Mouse (Mus musculus): ENCODE data around the gene Glul. TPM values are rescaled to one million over a fixed set of nuclear protein-coding genes. Genes with fewer than 3 reads are reported as not detected.

Glul gene
- polyA plus RNA-seq, 1 experiment, result 33.3 TPM

GRCm38 (mm10) chr1:153940986-153941385 is 41.2 kb downstream of the Glul start:
- TF ChIP-seq GATA1 (IDR thresholded peaks at IDR 0.05; ENCODE audit: low read length), result no peak

GRCm38 (mm10) chr1:153945181-153945580 is 45.4 kb downstream of the Glul start:
- no peak for TF ChIP-seq GATA1 (IDR thresholded peaks at IDR 0.05; ENCODE audit: low read length)

- TF ChIP-seq GATA1 (IDR thresholded peaks at IDR 0.05; ENCODE audit: low read length), result no peak
Measured at GRCm38 (mm10) chr1:153946971-153947370, 47.2 kb downstream of the Glul start.

- no peak for TF ChIP-seq GATA1 (IDR thresholded peaks at IDR 0.05; ENCODE audit: low read length)
Measured at GRCm38 (mm10) chr1:153947837-153948236, 48.1 kb downstream of the Glul start.

- TF ChIP-seq GATA1 (IDR thresholded peaks at IDR 0.05; ENCODE audit: low read length), result no peak
Measured at GRCm38 (mm10) chr1:153953232-153953631, 53.5 kb downstream of the Glul start.

- TF ChIP-seq GATA1 (IDR thresholded peaks at IDR 0.05; ENCODE audit: low read length), result no peak
Measured at GRCm38 (mm10) chr1:153953797-153954196, 54.1 kb downstream of the Glul start.

GRCm38 (mm10) chr1:153957850-153958249 is 58.1 kb downstream of the Glul start:
- TF ChIP-seq GATA1 (IDR thresholded peaks at IDR 0.05; ENCODE audit: low read length), result no peak

Other genes with a start within 250 kb of the Glul start
- gene Rgs8, start 246.9 kb upstream of the Glul start, polyA plus RNA-seq (2012), result not detected in 2 replicates
- not detected in 2 replicates for gene Rgs16, start 159.6 kb upstream of the Glul start, polyA plus RNA-seq (2012)
- gene Rnasel, start 150.5 kb upstream of the Glul start, polyA plus RNA-seq (2012), result 1.4 and 2.2 TPM in 2 replicates
- gene Rgsl1, start 55.8 kb upstream of the Glul start, polyA plus RNA-seq (2012), result not detected in 2 replicates
- gene Teddm1b, start 25.6 kb upstream of the Glul start, polyA plus RNA-seq (2012), result not detected in 2 replicates
- gene Teddm1a, start 8.2 kb upstream of the Glul start, polyA plus RNA-seq (2012), result not detected in 2 replicates
- gene Teddm2, start 284 bp downstream of the Glul start, polyA plus RNA-seq (2012), result 0.15 and 0.29 TPM in 2 replicates

Data from G1E-ER4 (cell line).